Mouse (Mus musculus) CH12.LX (cell line): ENCODE measurements around the gene Cacnb2. TPM values are rescaled to one million over a fixed set of nuclear protein-coding genes. Genes with fewer than 3 reads are reported as not detected.

ENCODE experiments used
- DNase-seq: peaks from one replicate; pipeline ENCODE4 v3.0.0-alpha.2; 2013; ENCODE audit errors: extremely low read depth
- H3K27ac ChIP-seq: 2 replicates; pipeline ENCODE4 v1.5.1; 2012; ENCODE audit warnings: low read depth, mild to moderate bottlenecking, control low read depth, moderate library complexity; ENCODE audit not compliant: insufficient read depth
- H3K27me3 ChIP-seq: replicated peaks from 2 replicates; pipeline ENCODE3; 2012; ENCODE audit warnings: inconsistent platforms
- H3K36me3 ChIP-seq, 2 experiments: replicated peaks in 1 of 2; 2 replicates each; pipeline versions ENCODE3 to v1.6.1; 2012; ENCODE audit warnings: inconsistent platforms in 1 of 2, low read length in 1 of 2, mild to moderate bottlenecking in 1 of 2, mixed read lengths in 1 of 2, moderate library complexity in 1 of 2; ENCODE audit not compliant: control insufficient read depth in 1 of 2, insufficient read depth in 1 of 2
- H3K4me1 ChIP-seq, 2 experiments: 2 replicates each; pipeline ENCODE4 v1.6.1; 2012; ENCODE audit warnings: inconsistent platforms in 1 of 2, moderate library complexity in 1 of 2; ENCODE audit not compliant: insufficient read depth in 2 of 2, control insufficient read depth in 1 of 2
- H3K4me2 ChIP-seq: 2 replicates; pipeline ENCODE4 v1.6.1; 2012; ENCODE audit warnings: low read depth, mild to moderate bottlenecking, control low read depth; ENCODE audit not compliant: poor library complexity, insufficient read depth, severe bottlenecking
- H3K4me3 ChIP-seq, 3 experiments: fragments of 150-350 bp in 1 of 3; sonication (generic) in 1 of 3; replicated peaks in 1 of 3; 2 replicates each; pipeline versions ENCODE3 to v1.5.1; 2011 to 2012; ENCODE audit warnings: low read depth in 2 of 3, low read length in 2 of 3, mild to moderate bottlenecking in 2 of 3, moderate library complexity in 2 of 3, control low read depth in 1 of 3, improper control_type of control experiment in 1 of 3, inconsistent platforms in 1 of 3, mixed read lengths in 1 of 3; ENCODE audit not compliant: poor library complexity in 1 of 3
- H3K79me2 ChIP-seq: replicated peaks from 2 replicates; pipeline ENCODE4 v1.6.1; 2012; ENCODE audit warnings: mild to moderate bottlenecking, moderate library complexity; ENCODE audit not compliant: control insufficient read depth, poor library complexity, insufficient read depth, severe bottlenecking; ENCODE audit errors: extremely low read depth
- H3K9ac ChIP-seq: 2 replicates; pipeline ENCODE4 v1.6.1; 2012; ENCODE audit warnings: low read depth, mild to moderate bottlenecking, control low read depth, moderate library complexity; ENCODE audit not compliant: insufficient read depth
- H3K9me3 ChIP-seq: replicated peaks from 2 replicates; pipeline ENCODE3; 2012; ENCODE audit warnings: low read length, inconsistent platforms, mixed read lengths
- CHD1 ChIP-seq: IDR thresholded peaks from 2 replicates; pipeline ENCODE4 v1.6.1; 2012; ENCODE audit warnings: low read depth, low read length, improper control_type of control experiment, inconsistent platforms
- CHD2 ChIP-seq: IDR thresholded peaks from 2 replicates; pipeline ENCODE4 v1.6.1; 2011; ENCODE audit warnings: low read length, improper control_type of control experiment
- CTCF ChIP-seq, 2 experiments: IDR thresholded peaks in 1 of 2; conservative IDR thresholded peaks in 1 of 2; 2 replicates each; pipeline ENCODE4 v1.5.1; 2011 to 2012; ENCODE audit warnings: low read depth in 2 of 2, low read length in 2 of 2, improper control_type of control experiment in 1 of 2, inconsistent platforms in 1 of 2, mild to moderate bottlenecking in 1 of 2, moderate library complexity in 1 of 2
- ELF1 ChIP-seq: IDR thresholded peaks from 2 replicates; pipeline ENCODE4 v1.6.1; 2014; ENCODE audit warnings: low read depth, mild to moderate bottlenecking, inconsistent platforms, low read length, improper control_type of control experiment
- EP300 ChIP-seq: IDR thresholded peaks from 2 replicates; pipeline ENCODE4 v1.6.1; 2011; ENCODE audit warnings: low read length, improper control_type of control experiment
- ETS1 ChIP-seq: conservative IDR thresholded peaks from 2 replicates; pipeline ENCODE4 v1.6.1; 2012; ENCODE audit warnings: low read depth, mild to moderate bottlenecking, inconsistent platforms, low read length, improper control_type of control experiment, moderate library complexity
- GABPA ChIP-seq: IDR thresholded peaks from 2 replicates; pipeline ENCODE4 v1.6.1; 2012; ENCODE audit warnings: low read depth, low read length, improper control_type of control experiment, inconsistent platforms; ENCODE audit not compliant: insufficient replicate concordance
- HCFC1 ChIP-seq: IDR thresholded peaks from 2 replicates; pipeline ENCODE4 v1.6.1; 2012; ENCODE audit warnings: low read depth, mild to moderate bottlenecking, inconsistent platforms, low read length, improper control_type of control experiment
- JUN ChIP-seq: IDR thresholded peaks from 2 replicates; pipeline ENCODE4 v1.6.1; 2011; ENCODE audit warnings: low read depth, mild to moderate bottlenecking, low read length, improper control_type of control experiment, moderate library complexity; ENCODE audit not compliant: insufficient read depth
- MAFK ChIP-seq: IDR thresholded peaks from 2 replicates; pipeline ENCODE4 v1.6.1; 2011; ENCODE audit warnings: low read length, improper control_type of control experiment; ENCODE audit not compliant: insufficient replicate concordance
- MAX ChIP-seq: IDR thresholded peaks from 2 replicates; pipeline ENCODE4 v1.6.1; 2011; ENCODE audit warnings: low read length, improper control_type of control experiment
- MXI1 ChIP-seq: IDR thresholded peaks from 2 replicates; pipeline ENCODE4 v1.6.1; 2011; ENCODE audit warnings: mild to moderate bottlenecking, low read depth, low read length, improper control_type of control experiment
- MYC ChIP-seq: IDR thresholded peaks from 2 replicates; pipeline ENCODE4 v1.6.1; 2011; ENCODE audit warnings: low read depth, mild to moderate bottlenecking, improper control_type of control experiment, low read length
- NELFE ChIP-seq: IDR thresholded peaks from 2 replicates; pipeline ENCODE4 v1.6.1; 2011; ENCODE audit warnings: low read depth, low read length, improper control_type of control experiment
- NRF1 ChIP-seq: IDR thresholded peaks from 2 replicates; pipeline ENCODE4 v1.6.1; 2014; ENCODE audit warnings: low read depth, mild to moderate bottlenecking, inconsistent platforms, low read length, improper control_type of control experiment, moderate library complexity
- SIN3A ChIP-seq: IDR thresholded peaks from 2 replicates; pipeline ENCODE4 v1.6.1; 2012; ENCODE audit warnings: low read length, improper control_type of control experiment, inconsistent platforms
- TBP ChIP-seq: conservative IDR thresholded peaks from 2 replicates; pipeline ENCODE4 v1.6.1; 2011; ENCODE audit warnings: low read depth, low read length, improper control_type of control experiment
- TCF12 ChIP-seq: IDR thresholded peaks from 2 replicates; pipeline ENCODE4 v1.6.1; 2014; ENCODE audit warnings: low read depth, mild to moderate bottlenecking, inconsistent platforms, low read length, improper control_type of control experiment
- UBTF ChIP-seq: IDR thresholded peaks from 2 replicates; pipeline ENCODE4 v1.6.1; 2012; ENCODE audit warnings: low read depth, mild to moderate bottlenecking, inconsistent platforms, low read length, improper control_type of control experiment, moderate library complexity
- dilution Hi-C: fragments of 300-500 bp; cut with MboI; formaldehyde crosslinking; loops from 2 replicates; pipeline ENCODE4 v1.14.3; 2020; ENCODE audit warnings: low sequenced_read_pairs; ENCODE audit not compliant: extremely low pct_unique_long_range_greater_than_20kb, extremely low pct_ligation_motif_present
- in situ Hi-C: fragments of 300-500 bp; cut with MboI; formaldehyde crosslinking; loops from 3 replicates; pipeline ENCODE4 v1.14.3; 2019; ENCODE audit warnings: low sequenced_read_pairs, low pct_ligation_motif_present, low pct_unique_long_range_greater_than_20kb, mixed read lengths
- polyA plus RNA-seq: library from polyadenylated mRNA; unstranded; fragments of >175 nt; gene quantifications from 2 replicates; pipeline ENCODE4 v1.2.1, GENCODE M21; 2012; ENCODE audit warnings: low read depth; ENCODE audit not compliant: insufficient read length
- total RNA-seq, 2 experiments: library from RNA; depleted of rRNA; stranded (reverse); fragments of 300-350 nt in 1 of 2; fragments of >200 nt in 1 of 2; gene quantifications; 2 replicates each; pipeline ENCODE4 v1.2.3; 2012 to 2014

Cacnb2 gene
- total and polyA plus RNA-seq, 3 experiments, result 0.42 to 2.8 (median 0.93) TPM

GRCm38 (mm10) chr2:14740359-14740758 lies 137.5 kb downstream of the Cacnb2 start:
- no peak for DNase-seq
- Histone ChIP-seq H3K4me1 (no peaks in the 10 kb centered on the region), H3K79me2 (no peaks in the 10 kb centered on the region), H3K9me3 (no peaks in the 10 kb centered on the region), H3K36me3 (no peaks in the 10 kb centered on the region), H3K4me2 (no peak overlapping the region), H3K27ac (no peak overlapping the region), H3K27me3 (no peaks in the 10 kb centered on the region), H3K9ac (no peak overlapping the region), H3K4me3 (no peak overlapping the region)
- TF ChIP-seq TCF12 (no peak), SIN3A (no peak), ELF1 (no peak)
- dilution Hi-C loops (no loop called here), in situ Hi-C loops (no loop called here)

GRCm38 (mm10) chr2:14744761-14745160 lies 141.9 kb downstream of the Cacnb2 start:
- Histone ChIP-seq H3K27ac (no peak overlapping the region), H3K36me3 (no peaks in the 10 kb centered on the region), H3K4me1 (no peaks in the 10 kb centered on the region), H3K79me2 (no peaks in the 10 kb centered on the region), H3K9me3 (no peaks in the 10 kb centered on the region), H3K9ac (no peak overlapping the region), H3K27me3 (no peaks in the 10 kb centered on the region), H3K4me2 (no peak overlapping the region), H3K4me3 (no peak overlapping the region)
- in situ Hi-C loops (no loop called here), dilution Hi-C loops (no loop called here)
- DNase-seq, result no peak
- TF ChIP-seq ETS1, result no peak
- TF ChIP-seq CHD1, result no peak
- TF ChIP-seq TBP, result no peak
- TF ChIP-seq NELFE, result no peak
- no peak for TF ChIP-seq MXI1
- no peak for TF ChIP-seq GABPA
- no peak for TF ChIP-seq MAX
- no peak for TF ChIP-seq JUN
- TF ChIP-seq SIN3A, result no peak
- TF ChIP-seq NRF1, result no peak
- no peak for TF ChIP-seq MYC
- TF ChIP-seq TCF12, result no peak
- no peak for TF ChIP-seq HCFC1
- TF ChIP-seq CTCF (conservative IDR thresholded peaks at IDR 0.05 in 1 of 2, IDR thresholded peaks at IDR 0.05 in 1 of 2; ENCODE audit: low read depth in 2 of 2, low read length in 2 of 2), result no peak
- TF ChIP-seq MAFK, result no peak
- TF ChIP-seq CHD2, result no peak
- TF ChIP-seq UBTF, result no peak
- TF ChIP-seq EP300, result no peak
